Mouse (Mus musculus): Measurements from ENCODE around the gene Slc35b3. TPM values are rescaled to one million over a fixed set of nuclear protein-coding genes. Genes with fewer than 3 reads are reported as not detected.

Gene Slc35b3
- polyA plus RNA-seq, 2 experiments from 2014 or later = 78.9 to 83.8 TPM

- ATAC-seq = peak; percentile 90
These were observed 23.7 kb downstream of the Slc35b3 start for GRCm38 (mm10) chr13:38936860-38937471.

GRCm38 (mm10) chr13:38935856-38936446 is 24.7 kb downstream of the Slc35b3 start:
- no peak for ATAC-seq

- ATAC-seq = no peak
These were observed 30.7 kb downstream of the Slc35b3 start for GRCm38 (mm10) chr13:38929843-38930578.

GRCm38 (mm10) chr13:38922676-38923075 is 38.0 kb downstream of the Slc35b3 start:
- no peak for ATAC-seq

GRCm38 (mm10) chr13:38921306-38921705 is 39.4 kb downstream of the Slc35b3 start:
- no peak for ATAC-seq

GRCm38 (mm10) chr13:38918188-38918885 is 42.3 kb downstream of the Slc35b3 start:
- ATAC-seq = no peak

- ATAC-seq = no peak
These were observed 43.1 kb downstream of the Slc35b3 start for GRCm38 (mm10) chr13:38917556-38917955.

- no peak for ATAC-seq
These were observed 45.9 kb downstream of the Slc35b3 start for GRCm38 (mm10) chr13:38914771-38915170.

GRCm38 (mm10) chr13:38892364-38892763 is 68.3 kb downstream of the Slc35b3 start:
- ATAC-seq = no peak
